Mouse (Mus musculus): ENCODE results near the gene Epb41l3. TPM values are rescaled to one million over a fixed set of nuclear protein-coding genes. Genes with fewer than 3 reads are reported as not detected.

Epb41l3 gene
- polyA plus RNA-seq, 1 experiment from 2014 or later = 85.5 TPM

DNA sequence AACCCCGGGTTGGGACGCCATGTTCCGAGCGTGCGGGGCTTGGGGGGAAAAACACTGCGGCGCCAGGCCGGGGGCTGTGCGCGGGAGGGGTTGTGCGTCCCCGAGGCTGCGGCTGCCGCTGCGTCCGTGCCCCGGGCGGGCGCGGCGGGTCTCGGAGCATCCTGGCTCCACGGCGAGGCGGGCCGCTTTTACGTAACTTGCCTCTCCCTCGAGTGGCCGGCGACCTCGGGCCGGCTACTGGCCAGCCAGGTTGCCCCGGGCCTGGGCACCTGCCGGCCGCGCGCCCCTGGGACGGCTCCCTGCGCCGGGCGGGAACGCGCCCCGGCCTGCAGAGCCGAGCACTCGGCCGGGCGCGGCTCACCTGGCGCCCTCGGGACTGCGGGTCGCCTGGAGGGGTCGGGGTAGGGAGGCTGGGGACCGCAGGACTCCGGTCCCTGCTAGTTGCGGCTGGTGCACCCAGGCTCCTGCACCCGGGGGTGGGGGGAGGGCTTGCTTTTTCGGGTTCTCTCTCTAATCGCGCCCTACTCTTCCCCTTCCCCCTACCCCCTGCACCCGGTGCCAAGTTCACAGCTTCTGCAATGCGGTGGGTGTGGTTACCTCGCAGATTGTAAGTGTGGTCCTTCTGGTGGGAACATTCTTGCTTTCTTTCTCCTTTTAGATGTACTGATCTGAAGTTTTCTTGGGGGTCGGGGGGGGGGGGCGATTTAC lies 81.8 kb downstream of the Epb41l3 start:
- H3K4me1 ChIP-seq (replicated peaks; ENCODE audit: control insufficient read depth, insufficient read depth, low read length) = no peaks in the 10 kb centered on the region
- H3K4me3 ChIP-seq (ENCODE audit: low read depth, low read length) = peak overlapping the region; percentile 67
- no peaks in the 10 kb centered on the region for H3K36me3 ChIP-seq (ENCODE audit: control insufficient read depth, insufficient read depth, low read length)
- H3K4me2 ChIP-seq (replicated peaks; ENCODE audit: low read depth, low read length) = peak overlapping the region; percentile 65
- H3K9me3 ChIP-seq (ENCODE audit: control insufficient read depth, low read length) = no peaks in the 10 kb centered on the region
- DNase-seq (ENCODE audit: low spot score) (peak; percentile 72), ATAC-seq (ENCODE audit: low FRiP score) (peak; percentile 72)
- 4% methylated on average over 24 of the region's 66 CpGs for WGBS
- H3K9ac ChIP-seq (ENCODE audit: low read depth, low read length) = peak overlapping the region; percentile 76
- H3K27me3 ChIP-seq (ENCODE audit: control insufficient read depth, insufficient read depth, low read length) = no peaks in the 10 kb centered on the region
- peak overlapping the region; percentile 60 for H3K27ac ChIP-seq (ENCODE audit: low read depth, low read length)

DNA sequence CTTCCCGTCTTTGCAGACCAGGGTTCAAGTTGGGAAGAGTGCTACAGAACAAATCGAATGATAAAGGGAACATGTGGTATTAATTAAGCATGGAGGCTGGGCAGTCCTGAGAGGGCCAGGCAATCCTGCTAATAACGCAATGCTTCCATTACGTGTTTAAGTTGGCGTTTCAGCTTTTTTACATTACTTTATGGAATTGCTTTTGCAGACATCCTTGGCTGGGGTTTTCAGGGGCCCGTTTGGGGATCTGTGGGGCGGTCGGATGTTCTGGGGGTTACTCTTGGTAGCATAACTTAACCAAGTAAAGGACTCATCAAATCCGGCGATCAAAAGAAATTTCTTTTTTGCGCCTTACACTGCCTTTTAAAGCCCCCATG lies 82.3 kb downstream of the Epb41l3 start:
- ATAC-seq (ENCODE audit: low FRiP score) = no peak
- H3K9ac ChIP-seq (ENCODE audit: low read depth, low read length) = no peak overlapping the region
- H3K4me2 ChIP-seq (replicated peaks; ENCODE audit: low read depth, low read length) = peak overlapping the region; percentile 65
- WGBS = 5% methylated on average over 11 of the region's 11 CpGs
- H3K27me3 ChIP-seq (ENCODE audit: control insufficient read depth, insufficient read depth, low read length) = no peaks in the 10 kb centered on the region
- peak overlapping the region; percentile 67 for H3K4me3 ChIP-seq (ENCODE audit: low read depth, low read length)
- H3K9me3 ChIP-seq (ENCODE audit: control insufficient read depth, low read length) = no peaks in the 10 kb centered on the region
- DNase-seq (ENCODE audit: low spot score) = no peak
- H3K4me1 ChIP-seq (replicated peaks; ENCODE audit: control insufficient read depth, insufficient read depth, low read length) = no peaks in the 10 kb centered on the region
- no peaks in the 10 kb centered on the region for H3K36me3 ChIP-seq (ENCODE audit: control insufficient read depth, insufficient read depth, low read length)
- H3K27ac ChIP-seq (ENCODE audit: low read depth, low read length) = no peak overlapping the region

DNA sequence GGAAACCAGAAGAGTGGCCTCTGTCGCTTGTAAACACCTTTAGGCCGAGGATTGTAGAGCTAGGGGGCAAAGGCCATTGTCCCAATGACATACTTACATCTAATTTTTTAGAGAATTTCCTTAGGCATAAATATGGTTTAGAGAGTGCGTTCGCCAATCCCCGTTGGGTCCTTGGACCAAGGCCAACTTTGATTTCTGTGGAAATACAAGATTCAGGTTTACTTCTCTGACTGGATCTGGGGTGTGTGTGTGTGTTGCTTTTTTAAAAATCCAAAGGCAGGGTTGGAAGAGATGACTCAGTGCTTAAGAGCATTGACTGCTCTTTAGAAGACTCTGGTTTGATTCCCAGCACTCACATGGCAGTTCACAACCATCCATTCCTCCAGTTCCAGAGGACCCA lies 83.2 kb downstream of the Epb41l3 start:
- Histone ChIP-seq H3K4me1 (replicated peaks; ENCODE audit: control insufficient read depth, insufficient read depth, low read length) (no peaks in the 10 kb centered on the region), H3K4me3 (ENCODE audit: low read depth, low read length) (no peak overlapping the region), H3K27ac (ENCODE audit: low read depth, low read length) (no peak overlapping the region), H3K4me2 (replicated peaks; ENCODE audit: low read depth, low read length) (no peak overlapping the region), H3K27me3 (ENCODE audit: control insufficient read depth, insufficient read depth, low read length) (no peaks in the 10 kb centered on the region), H3K36me3 (ENCODE audit: control insufficient read depth, insufficient read depth, low read length) (no peaks in the 10 kb centered on the region), H3K9me3 (ENCODE audit: control insufficient read depth, low read length) (no peaks in the 10 kb centered on the region), H3K9ac (ENCODE audit: low read depth, low read length) (no peak overlapping the region)
- WGBS = 82% methylated on average over 5 of the region's 5 CpGs
- no peak for ATAC-seq (ENCODE audit: low FRiP score)
- no peak for DNase-seq (ENCODE audit: low spot score)

DNA sequence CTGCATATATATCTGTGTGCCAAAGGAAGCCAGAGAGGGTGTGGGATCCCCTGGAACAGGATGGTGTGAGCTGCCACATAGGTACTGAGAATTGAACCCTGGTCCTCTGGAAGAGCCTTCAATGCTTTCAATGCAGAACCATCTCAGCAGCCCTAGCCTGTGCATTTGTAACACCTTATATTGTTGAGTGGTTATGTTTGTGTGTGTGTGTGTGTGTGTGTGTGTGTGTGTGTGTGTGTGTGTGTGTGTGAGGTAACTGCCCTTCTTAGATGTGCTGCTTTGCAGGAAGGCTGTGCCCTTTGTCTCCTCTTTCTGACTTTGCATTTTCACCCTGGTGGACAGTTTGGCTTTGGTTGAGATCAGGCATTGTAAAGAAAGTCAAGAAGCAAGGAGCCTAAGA lies 87.2 kb downstream of the Epb41l3 start:
- H3K27me3 ChIP-seq (ENCODE audit: control insufficient read depth, insufficient read depth, low read length) = no peaks in the 10 kb centered on the region
- DNase-seq (ENCODE audit: low spot score) = no peak

DNA sequence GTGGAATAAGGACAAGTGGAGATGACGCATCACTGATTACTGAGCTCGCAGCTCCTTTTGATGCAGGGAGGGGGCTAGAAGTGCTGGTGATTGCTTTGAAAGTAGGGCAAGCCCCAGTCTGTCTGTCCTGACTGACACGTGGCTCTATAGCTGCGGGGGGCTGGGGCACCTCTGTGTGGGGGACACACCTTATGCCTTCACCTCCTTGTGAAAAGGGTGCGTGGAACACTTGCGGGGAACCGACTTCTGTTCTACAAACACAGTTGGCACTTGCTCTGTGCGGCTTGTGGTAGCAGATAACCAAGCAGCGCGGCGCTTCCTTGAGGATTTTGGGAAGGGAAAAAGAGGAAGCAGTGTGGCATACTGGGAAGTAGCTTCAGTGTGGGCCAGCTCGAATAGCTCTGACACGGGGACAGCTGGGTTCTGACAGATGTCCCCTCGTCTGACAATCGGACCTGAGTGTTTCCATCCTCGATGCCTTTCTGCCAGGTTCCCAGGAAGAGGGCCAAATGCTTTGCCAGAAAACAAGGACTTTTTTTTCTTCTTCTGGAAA lies 101.5 kb downstream of the Epb41l3 start:
- 75% methylated on average over 16 of the region's 16 CpGs for WGBS
- Histone ChIP-seq H3K9ac (ENCODE audit: low read depth, low read length) (no peak overlapping the region), H3K27me3 (ENCODE audit: control insufficient read depth, insufficient read depth, low read length) (no peaks in the 10 kb centered on the region), H3K36me3 (ENCODE audit: control insufficient read depth, insufficient read depth, low read length) (no peaks in the 10 kb centered on the region), H3K4me1 (replicated peaks; ENCODE audit: control insufficient read depth, insufficient read depth, low read length) (no peaks in the 10 kb centered on the region), H3K9me3 (ENCODE audit: control insufficient read depth, low read length) (no peaks in the 10 kb centered on the region), H3K4me3 (ENCODE audit: low read depth, low read length) (no peak overlapping the region), H3K27ac (ENCODE audit: low read depth, low read length) (no peak overlapping the region), H3K4me2 (replicated peaks; ENCODE audit: low read depth, low read length) (no peak overlapping the region)
- DNase-seq (ENCODE audit: low spot score) (no peak), ATAC-seq (ENCODE audit: low FRiP score) (no peak)

More for the DNA sequence above, 87.2 kb downstream of the Epb41l3 start:
- no peak overlapping the region for H3K27ac ChIP-seq (ENCODE audit: low read depth, low read length)
- H3K36me3 ChIP-seq (ENCODE audit: control insufficient read depth, insufficient read depth, low read length) = no peaks in the 10 kb centered on the region
- no peaks in the 10 kb centered on the region for H3K9me3 ChIP-seq (ENCODE audit: control insufficient read depth, low read length)
- ATAC-seq (ENCODE audit: low FRiP score) = no peak
- H3K4me3 ChIP-seq (ENCODE audit: low read depth, low read length) = no peak overlapping the region
- H3K9ac ChIP-seq (ENCODE audit: low read depth, low read length) = no peak overlapping the region
- no peaks in the 10 kb centered on the region for H3K4me1 ChIP-seq (replicated peaks; ENCODE audit: control insufficient read depth, insufficient read depth, low read length)
- no peak overlapping the region for H3K4me2 ChIP-seq (replicated peaks; ENCODE audit: low read depth, low read length)

DNA sequence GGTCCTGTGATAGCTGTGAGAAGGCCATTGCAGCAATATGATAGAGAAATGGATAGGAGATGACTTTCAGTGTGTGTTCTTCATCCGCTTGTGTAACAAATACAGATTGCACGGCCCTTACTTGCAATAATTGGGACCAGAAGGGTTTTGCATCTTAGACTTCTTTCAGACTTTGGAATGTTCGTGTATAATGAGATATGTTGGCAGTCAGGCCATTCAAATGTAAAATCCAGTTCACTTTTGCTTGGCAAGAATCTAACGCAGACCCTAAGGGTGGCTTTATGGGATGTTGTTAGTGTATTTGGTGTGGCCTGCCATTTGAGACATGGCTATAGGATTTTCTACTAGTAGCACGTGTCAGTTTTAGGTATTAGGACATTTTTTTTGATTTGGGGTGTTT lies 102.5 kb downstream of the Epb41l3 start:
- Histone ChIP-seq H3K4me1 (replicated peaks; ENCODE audit: control insufficient read depth, insufficient read depth, low read length) (0 out of 2 replicates have a peak, but pooled peaks cover 3% of the 10 kb centered on the region), H3K9me3 (ENCODE audit: control insufficient read depth, low read length) (no peaks in the 10 kb centered on the region), H3K36me3 (ENCODE audit: control insufficient read depth, insufficient read depth, low read length) (no peaks in the 10 kb centered on the region), H3K9ac (ENCODE audit: low read depth, low read length) (no peak overlapping the region), H3K27ac (ENCODE audit: low read depth, low read length) (no peak overlapping the region), H3K27me3 (ENCODE audit: control insufficient read depth, insufficient read depth, low read length) (no peaks in the 10 kb centered on the region), H3K4me2 (replicated peaks; ENCODE audit: low read depth, low read length) (no peak overlapping the region), H3K4me3 (ENCODE audit: low read depth, low read length) (no peak overlapping the region)
- DNase-seq (ENCODE audit: low spot score) (no peak), ATAC-seq (ENCODE audit: low FRiP score) (no peak)
- WGBS = 84% methylated on average over 5 of the region's 5 CpGs

DNA sequence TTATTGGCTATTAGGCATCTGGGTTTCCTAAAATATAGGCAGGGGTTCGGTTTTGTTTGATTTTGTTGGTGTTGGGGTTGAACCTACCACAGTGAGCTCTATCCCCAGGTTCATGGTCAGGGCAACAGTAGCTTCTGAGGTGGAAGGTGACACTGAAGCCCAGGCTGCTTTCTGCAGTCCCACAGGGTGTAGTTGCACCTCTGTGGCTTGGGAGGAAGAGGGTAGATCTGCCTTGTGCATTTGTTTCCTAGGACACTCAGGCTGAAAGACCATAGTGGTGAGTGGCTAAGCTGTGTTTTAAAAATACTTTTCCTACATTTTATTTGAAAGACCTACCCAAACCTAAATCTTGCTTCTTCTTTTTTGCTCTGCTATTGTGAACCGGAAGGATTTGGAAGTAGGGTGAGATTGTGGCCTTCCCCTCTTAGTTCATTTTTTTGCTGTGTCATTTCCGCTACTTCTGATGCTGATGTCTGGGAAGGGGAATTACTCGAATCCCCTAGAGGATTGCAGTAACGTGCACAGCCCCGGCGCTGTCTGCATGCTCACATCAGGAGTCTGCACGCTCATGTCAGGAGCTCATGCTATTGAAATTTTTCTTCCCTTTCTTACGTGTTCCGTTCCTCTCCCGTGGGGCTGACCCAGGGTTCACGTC lies 105.5 kb downstream of the Epb41l3 start:
- Histone ChIP-seq H3K4me3 (ENCODE audit: low read depth, low read length) (no peak overlapping the region), H3K27me3 (ENCODE audit: control insufficient read depth, insufficient read depth, low read length) (no peaks in the 10 kb centered on the region), H3K36me3 (ENCODE audit: control insufficient read depth, insufficient read depth, low read length) (no peaks in the 10 kb centered on the region), H3K4me1 (replicated peaks; ENCODE audit: control insufficient read depth, insufficient read depth, low read length) (0 out of 2 replicates have a peak, but pooled peaks cover 3% of the 10 kb centered on the region), H3K9me3 (ENCODE audit: control insufficient read depth, low read length) (no peaks in the 10 kb centered on the region), H3K4me2 (replicated peaks; ENCODE audit: low read depth, low read length) (peak overlapping the region; percentile 9; the same call in 1 of the 2 replicates), H3K27ac (ENCODE audit: low read depth, low read length) (peak overlapping the region; percentile 75), H3K9ac (ENCODE audit: low read depth, low read length) (no peak overlapping the region; the same call in 1 of the 2 replicates)
- no peak for DNase-seq (ENCODE audit: low spot score)
- 33% methylated on average over 12 of the region's 12 CpGs for WGBS
- ATAC-seq (ENCODE audit: low FRiP score) = peak; percentile 91

DNA sequence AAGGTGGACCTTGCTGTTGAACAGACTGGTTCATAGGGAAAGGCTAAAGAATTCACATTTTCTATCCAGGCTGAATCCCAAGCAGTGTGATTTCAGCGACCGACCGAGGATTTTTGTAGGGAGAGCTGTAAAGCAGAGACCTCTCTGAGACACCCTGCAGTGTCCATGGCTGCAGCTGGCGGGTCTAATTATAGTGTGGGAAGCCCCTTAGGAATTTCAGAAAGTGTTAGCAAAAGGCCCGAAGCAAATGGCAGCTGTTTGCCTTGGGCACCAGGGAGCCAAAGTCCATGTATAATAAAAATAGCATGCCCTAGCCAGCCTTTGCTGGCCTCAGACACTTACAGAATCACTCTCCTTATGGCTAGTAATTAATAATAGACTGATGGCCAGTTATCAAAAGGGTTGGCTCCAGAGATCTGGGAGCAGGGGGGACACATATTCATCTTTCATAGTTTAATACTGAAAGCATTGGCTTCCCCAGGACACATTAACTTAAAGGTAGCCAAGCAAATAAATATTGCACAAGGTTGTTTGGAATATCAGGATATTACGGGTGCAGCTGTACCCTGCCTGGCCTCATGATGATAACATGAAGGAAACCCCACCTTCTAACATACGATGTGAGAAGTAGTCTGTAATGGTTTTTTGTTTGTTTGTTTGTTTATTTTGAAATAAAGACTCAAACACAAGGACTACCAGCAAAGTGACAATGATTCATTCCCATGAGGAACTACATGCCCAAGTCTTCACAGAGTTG lies 106.3 kb downstream of the Epb41l3 start:
- WGBS = 33% methylated on average over 7 of the region's 7 CpGs
- H3K27ac ChIP-seq (ENCODE audit: low read depth, low read length) = peak overlapping the region; percentile 75
- DNase-seq (ENCODE audit: low spot score) = peak; percentile 55
- H3K4me2 ChIP-seq (replicated peaks; ENCODE audit: low read depth, low read length) = peak overlapping the region; percentile 9
- H3K9me3 ChIP-seq (ENCODE audit: control insufficient read depth, low read length) = no peaks in the 10 kb centered on the region
- no peaks in the 10 kb centered on the region for H3K27me3 ChIP-seq (ENCODE audit: control insufficient read depth, insufficient read depth, low read length)
- ATAC-seq (ENCODE audit: low FRiP score) = peak; percentile 83
- no peaks in the 10 kb centered on the region for H3K36me3 ChIP-seq (ENCODE audit: control insufficient read depth, insufficient read depth, low read length)
- no peak overlapping the region for H3K4me3 ChIP-seq (ENCODE audit: low read depth, low read length)
- no peak overlapping the region; the same call in 1 of the 2 replicates for H3K9ac ChIP-seq (ENCODE audit: low read depth, low read length)
- H3K4me1 ChIP-seq (replicated peaks; ENCODE audit: control insufficient read depth, insufficient read depth, low read length) = 0 out of 2 replicates have a peak, but pooled peaks cover 3% of the 10 kb centered on the region

Measured in hindbrain, embryonic 11.5 days (tissue).